Mouse (Mus musculus) adipocyte (in vitro differentiated cells): ENCODE results near the gene Zfp612.
A peak's percentile ranks its signal among the peaks of the same experiment; 100 is the strongest.

ENCODE experiments used
- DNase-seq: peaks from one replicate; pipeline ENCODE4 v3.0.0-alpha.2; 2016; ENCODE audit warnings: low spot score

Gene Zfp612

DNA sequence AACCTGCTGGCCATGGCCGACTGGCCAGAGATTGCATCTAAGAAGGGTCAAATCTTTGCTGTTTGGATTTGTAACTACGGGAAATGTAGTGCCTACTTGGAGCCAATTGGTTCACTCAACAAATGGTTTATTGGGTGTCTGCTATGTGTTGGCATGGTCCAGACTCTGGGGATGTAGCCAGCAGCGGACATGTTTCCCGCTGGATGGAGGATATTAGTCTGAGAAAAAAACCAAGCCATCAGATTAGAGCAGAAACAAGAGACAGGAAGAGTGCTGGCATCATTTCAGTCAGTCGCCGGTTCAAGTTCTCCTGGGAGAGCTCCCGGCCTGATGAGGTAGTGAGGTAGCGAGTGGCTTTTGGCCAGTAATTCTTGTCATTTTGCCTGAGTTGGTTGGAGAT, 54.7 kb downstream of the Zfp612 start:
- no peak for DNase-seq

DNA sequence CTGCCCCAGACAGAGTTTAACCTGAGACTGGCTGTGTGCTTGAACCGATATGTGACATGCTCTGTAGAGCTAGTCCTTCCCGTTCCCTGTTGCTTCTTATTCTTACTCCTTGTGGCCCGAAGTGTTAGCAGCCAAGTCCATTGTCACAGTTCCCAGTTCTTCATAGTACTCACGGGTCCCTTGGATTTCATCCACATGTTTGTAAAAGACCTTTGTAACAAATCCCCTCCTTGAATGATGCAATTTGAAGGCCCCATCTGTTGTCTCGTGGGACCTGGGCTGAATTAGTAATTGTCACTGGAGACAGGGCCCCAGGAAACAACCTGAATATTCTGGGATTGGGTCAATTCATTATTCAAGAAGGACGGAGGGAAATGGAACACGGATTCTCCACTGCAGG, 56.0 kb downstream of the Zfp612 start:
- peak; percentile 3 for DNase-seq

- no peak for DNase-seq
These were observed 60.6 kb downstream of the Zfp612 start for GRCm38 (mm10) chr8:110140156-110140555.

GRCm38 (mm10) chr8:110140770-110141169, 61.2 kb downstream of the Zfp612 start:
- DNase-seq: no peak
